Mouse (Mus musculus): ENCODE data around the gene Stum.

Gene Stum

GRCm38 (mm10) chr1:180429819-180430218 lies 53.5 kb downstream of the Stum start:
- no peak for DNase-seq (ENCODE audit: low read depth, low spot score)

GRCm38 (mm10) chr1:180428871-180429270 lies 54.4 kb downstream of the Stum start:
- DNase-seq (ENCODE audit: low read depth, low spot score) = no peak

- DNase-seq (ENCODE audit: low read depth, low spot score) = peak; percentile 55
Observed at GRCm38 (mm10) chr1:180428101-180428712, 55.1 kb downstream of the Stum start.

- DNase-seq (ENCODE audit: low read depth, low spot score) = no peak
Observed at GRCm38 (mm10) chr1:180427685-180428084, 55.6 kb downstream of the Stum start.

- no peak for DNase-seq (ENCODE audit: low read depth, low spot score)
Observed at GRCm38 (mm10) chr1:180426405-180426804, 56.9 kb downstream of the Stum start.

- DNase-seq (ENCODE audit: low read depth, low spot score) = no peak
Observed at GRCm38 (mm10) chr1:180423931-180424330, 59.4 kb downstream of the Stum start.

- DNase-seq (ENCODE audit: low read depth, low spot score) = no peak
Observed at GRCm38 (mm10) chr1:180423008-180423639, 60.2 kb downstream of the Stum start.

GRCm38 (mm10) chr1:180422076-180422828 lies 61.1 kb downstream of the Stum start:
- no peak for DNase-seq (ENCODE audit: low read depth, low spot score)

GRCm38 (mm10) chr1:180421165-180421909 lies 62.0 kb downstream of the Stum start:
- DNase-seq (ENCODE audit: low read depth, low spot score) = no peak

- no peak for DNase-seq (ENCODE audit: low read depth, low spot score)
Observed at GRCm38 (mm10) chr1:180420496-180421164, 62.7 kb downstream of the Stum start.

GRCm38 (mm10) chr1:180419059-180419458 lies 64.2 kb downstream of the Stum start:
- DNase-seq (ENCODE audit: low read depth, low spot score) = no peak

GRCm38 (mm10) chr1:180417118-180417517 lies 66.2 kb downstream of the Stum start:
- DNase-seq (ENCODE audit: low read depth, low spot score) = no peak

- no peak for DNase-seq (ENCODE audit: low read depth, low spot score)
Observed at GRCm38 (mm10) chr1:180415836-180416235, 67.5 kb downstream of the Stum start.

GRCm38 (mm10) chr1:180415064-180415463 lies 68.2 kb downstream of the Stum start:
- DNase-seq (ENCODE audit: low read depth, low spot score) = no peak

- no peak for DNase-seq (ENCODE audit: low read depth, low spot score)
Observed at GRCm38 (mm10) chr1:180410306-180410705, 73.0 kb downstream of the Stum start.

GRCm38 (mm10) chr1:180409771-180410170 lies 73.5 kb downstream of the Stum start:
- no peak for DNase-seq (ENCODE audit: low read depth, low spot score)

- no peak for DNase-seq (ENCODE audit: low read depth, low spot score)
Observed at GRCm38 (mm10) chr1:180408832-180409231, 74.5 kb downstream of the Stum start.

GRCm38 (mm10) chr1:180407727-180408719 lies 75.3 kb downstream of the Stum start:
- DNase-seq (ENCODE audit: low read depth, low spot score) = no peak

GRCm38 (mm10) chr1:180407171-180407671 lies 76.1 kb downstream of the Stum start:
- peak; percentile 66 for DNase-seq (ENCODE audit: low read depth, low spot score)

Measured in embryo, embryonic 11.5 days (tissue).